Mouse (Mus musculus) midbrain, embryonic 15.5 days (tissue): ENCODE measurements at regions not wholly inside any gene's neighbourhood (a gene's known extent, or its start where the extent isn't known, plus 50 kb on each side); places are given as distances from the start of the nearest gene placed in this dataset.
A peak's percentile ranks its signal among the peaks of the same experiment; 100 is the strongest.

Experiments used
- ATAC-seq: fragments of 200-750 bp; cut with Nextera tagmentation; replicated peaks from 2 replicates; pipeline ENCODE4 v1.8.0; 2017; ENCODE audit warnings: moderate TSS enrichment
- H3K27ac ChIP-seq: fragments of 300-500 bp; sonication (generic); 2 replicates; pipeline ENCODE4 v1.5.1; 2015; ENCODE audit warnings: mild to moderate bottlenecking, inconsistent platforms
- H3K27me3 ChIP-seq: fragments of 300-500 bp; sonication (generic); replicated peaks from 2 replicates; pipeline ENCODE4 v1.6.1; 2015; ENCODE audit warnings: inconsistent platforms
- H3K36me3 ChIP-seq: fragments of 300-500 bp; sonication (generic); replicated peaks from 2 replicates; pipeline ENCODE4 v1.6.1; 2015; ENCODE audit warnings: inconsistent platforms
- H3K4me1 ChIP-seq: fragments of 300-500 bp; sonication (generic); 2 replicates; pipeline ENCODE4 v1.6.1; 2015; ENCODE audit warnings: inconsistent platforms
- H3K4me2 ChIP-seq: fragments of 300-500 bp; sonication (generic); 2 replicates; pipeline ENCODE4 v1.6.1; 2015; ENCODE audit warnings: inconsistent platforms, mild to moderate bottlenecking, moderate library complexity
- H3K4me3 ChIP-seq: fragments of 300-500 bp; sonication (generic); 2 replicates; pipeline ENCODE4 v1.5.1; 2015; ENCODE audit warnings: mild to moderate bottlenecking, inconsistent platforms
- H3K9ac ChIP-seq: fragments of 300-500 bp; sonication (generic); 2 replicates; pipeline ENCODE4 v1.6.1; 2015; ENCODE audit warnings: mild to moderate bottlenecking, inconsistent platforms
- H3K9me3 ChIP-seq: fragments of 300-500 bp; sonication (generic); 2 replicates; pipeline ENCODE4 v1.6.1; 2016; ENCODE audit warnings: inconsistent platforms
- WGBS: fragments of 180-500 bp; shearing (Covaris S2); methylation state at CpG from one replicate; pipeline ENCODE4 v1.1.7; 2015; ENCODE audit warnings: mixed read lengths; 5-methylcytosine and 5-hydroxymethylcytosine counted together

- H3K9me3 ChIP-seq: no peaks in the 10 kb centered on the region
- WGBS: 77% methylated on average over 3 of the region's 3 CpGs
- ATAC-seq: no peak
- no peaks in the 10 kb centered on the region for H3K4me1 ChIP-seq
- H3K27ac ChIP-seq: no peak overlapping the region
- H3K4me2 ChIP-seq: no peak overlapping the region
- H3K36me3 ChIP-seq: no peaks in the 10 kb centered on the region
- no peak overlapping the region for H3K9ac ChIP-seq
- H3K27me3 ChIP-seq: no peaks in the 10 kb centered on the region
- no peak overlapping the region for H3K4me3 ChIP-seq
Measured at GRCm38 (mm10) chr5:85285856-85286255, 779.5 kb downstream of the Cenpc1 start.

GRCm38 (mm10) chr5:85248453-85248852 lies 816.9 kb downstream of the Cenpc1 start:
- WGBS: 38% methylated on average over 4 of the region's 4 CpGs

DNA sequence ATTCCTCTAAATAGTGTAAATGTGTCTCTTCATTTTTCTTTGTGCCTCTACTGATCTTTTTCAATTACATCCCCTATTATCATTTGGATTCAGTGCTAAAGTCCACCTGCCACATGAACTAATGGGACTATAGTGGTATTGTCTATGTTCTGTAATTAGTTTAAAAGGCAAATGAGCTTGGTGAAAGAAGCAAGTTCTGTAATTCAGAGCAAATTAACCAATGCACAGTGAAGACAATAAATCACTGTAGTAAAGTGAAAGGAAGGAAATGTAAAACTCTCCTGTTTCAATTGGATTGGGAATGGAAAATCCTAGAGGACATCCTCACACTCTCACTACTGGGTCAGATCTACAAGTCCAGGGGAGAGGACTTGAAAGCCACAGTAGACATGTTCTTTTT lies 823.2 kb upstream of the Epha5 start:
- no peak overlapping the region for H3K27ac ChIP-seq
- no peaks in the 10 kb centered on the region for H3K4me1 ChIP-seq
- H3K4me3 ChIP-seq: no peak overlapping the region
- no peaks in the 10 kb centered on the region for H3K9me3 ChIP-seq
- no peaks in the 10 kb centered on the region for H3K36me3 ChIP-seq
- H3K4me2 ChIP-seq: no peak overlapping the region
- ATAC-seq: no peak
- no peak overlapping the region for H3K9ac ChIP-seq
- H3K27me3 ChIP-seq: no peaks in the 10 kb centered on the region

More at GRCm38 (mm10) chr5:85248453-85248852, 816.9 kb downstream of the Cenpc1 start:
- Histone ChIP-seq H3K4me2 (no peak overlapping the region), H3K9me3 (no peaks in the 10 kb centered on the region), H3K4me1 (no peaks in the 10 kb centered on the region), H3K9ac (no peak overlapping the region), H3K4me3 (no peak overlapping the region), H3K27me3 (no peaks in the 10 kb centered on the region), H3K27ac (no peak overlapping the region), H3K36me3 (no peaks in the 10 kb centered on the region)
- no peak for ATAC-seq

GRCm38 (mm10) chr5:85239509-85240031 lies 822.4 kb upstream of the Epha5 start:
- Histone ChIP-seq H3K4me1 (no peaks in the 10 kb centered on the region), H3K36me3 (no peaks in the 10 kb centered on the region), H3K9ac (no peak overlapping the region), H3K9me3 (no peaks in the 10 kb centered on the region), H3K27me3 (no peaks in the 10 kb centered on the region), H3K27ac (no peak overlapping the region), H3K4me2 (no peak overlapping the region), H3K4me3 (no peak overlapping the region)
- peak; percentile 95 for ATAC-seq
- WGBS: 24% methylated on average over 3 of the region's 3 CpGs
